Mouse (Mus musculus) liver, embryonic 15.5 days (tissue): ENCODE results near the gene Pla1a. TPM values are rescaled to one million over a fixed set of nuclear protein-coding genes. Genes with fewer than 3 reads are reported as not detected.
"Not testable (repeated sequence)": the region's sequence is repeated elsewhere in the genome, so short reads cannot be mapped to it uniquely, and the experiment has no call there.

ENCODE experiments used
- ATAC-seq: fragments of 200-750 bp; cut with Nextera tagmentation; 2 replicates; pipeline ENCODE4 v1.8.0; 2017; ENCODE audit warnings: moderate number of reproducible peaks, mild to moderate bottlenecking, moderate library complexity; ENCODE audit not compliant: insufficient read depth
- H3K27ac ChIP-seq: fragments of 300-500 bp; sonication (generic); replicated peaks from 2 replicates; pipeline ENCODE4 v1.5.1; 2015; ENCODE audit warnings: mild to moderate bottlenecking, inconsistent platforms
- H3K27me3 ChIP-seq: fragments of 300-500 bp; sonication (generic); 2 replicates; pipeline ENCODE4 v1.6.1; 2015; ENCODE audit warnings: mild to moderate bottlenecking, inconsistent platforms
- H3K36me3 ChIP-seq: fragments of 300-500 bp; sonication (generic); replicated peaks from 2 replicates; pipeline ENCODE4 v1.6.1; 2015; ENCODE audit warnings: moderate library complexity, mild to moderate bottlenecking, inconsistent platforms
- H3K4me1 ChIP-seq: fragments of 300-500 bp; sonication (generic); replicated peaks from 2 replicates; pipeline ENCODE4 v1.6.1; 2015; ENCODE audit warnings: inconsistent platforms
- H3K4me2 ChIP-seq: fragments of 300-500 bp; sonication (generic); 2 replicates; pipeline ENCODE4 v1.6.1; 2015; ENCODE audit warnings: moderate library complexity, mild to moderate bottlenecking, inconsistent platforms
- H3K4me3 ChIP-seq: fragments of 300-500 bp; sonication (generic); replicated peaks from 2 replicates; pipeline ENCODE4 v1.5.1; 2015; ENCODE audit warnings: mild to moderate bottlenecking, inconsistent platforms
- H3K9ac ChIP-seq: fragments of 300-500 bp; sonication (generic); 2 replicates; pipeline ENCODE4 v1.6.1; 2015; ENCODE audit warnings: moderate library complexity, mild to moderate bottlenecking, inconsistent platforms
- H3K9me3 ChIP-seq: fragments of 300-500 bp; sonication (generic); replicated peaks from 2 replicates; pipeline ENCODE4 v1.6.1; 2016; ENCODE audit warnings: inconsistent platforms
- WGBS: fragments of 180-500 bp; shearing (Covaris S2); methylation state at CpG from one replicate; pipeline ENCODE4 v1.1.7; 2015; ENCODE audit warnings: mixed read lengths; ENCODE audit not compliant: insufficient replicate concordance; 5-methylcytosine and 5-hydroxymethylcytosine counted together
- polyA plus RNA-seq: library from polyadenylated mRNA; unstranded; fragments of >200 nt; fragmentation: Nextera tagmentation; extraction: Ambion mirVana; gene quantifications from 2 replicates; pipeline ENCODE4 v1.2.1, GENCODE M21; 2015

The Pla1a gene
- polyA plus RNA-seq, 1 experiment from 2014 or later, result 27.2 TPM

GRCm38 (mm10) chr16:38448458-38448857, 15.5 kb upstream of the Pla1a start:
- Histone ChIP-seq H3K4me2 (no peak overlapping the region), H3K4me3 (no peak overlapping the region), H3K9ac (no peak overlapping the region), H3K27ac (no peak overlapping the region), H3K4me1 (peaks cover 17% of the 10 kb centered on the region), H3K36me3 (peaks cover 47% of the 10 kb centered on the region), H3K9me3 (no peaks in the 10 kb centered on the region), H3K27me3 (no peaks in the 10 kb centered on the region)
- no peak for ATAC-seq
- WGBS, result 80% methylated on average over 12 of the region's 12 CpGs

- 87% methylated on average over 21 of the region's 21 CpGs for WGBS
- no peak overlapping the region for H3K4me2 ChIP-seq
- no peak overlapping the region for H3K4me3 ChIP-seq
- no peak overlapping the region for H3K9ac ChIP-seq
- H3K27me3 ChIP-seq, result no peaks in the 10 kb centered on the region
- ATAC-seq, result no peak
- H3K4me1 ChIP-seq, result peaks cover 12% of the 10 kb centered on the region
- H3K27ac ChIP-seq, result no peak overlapping the region
- peaks cover 47% of the 10 kb centered on the region for H3K36me3 ChIP-seq
- no peaks in the 10 kb centered on the region for H3K9me3 ChIP-seq
These were observed 14.4 kb upstream of the Pla1a start for GRCm38 (mm10) chr16:38447366-38447765.

- not testable (repeated sequence) for ATAC-seq, H3K9ac ChIP-seq, H3K4me1 ChIP-seq, H3K27me3 ChIP-seq, H3K9me3 ChIP-seq, H3K4me2 ChIP-seq, H3K4me3 ChIP-seq, H3K27ac ChIP-seq
- 75% methylated on average over 2 of the region's 2 CpGs for WGBS
- peaks cover 47% of the 10 kb centered on the region for H3K36me3 ChIP-seq
These were observed 13.2 kb upstream of the Pla1a start for GRCm38 (mm10) chr16:38446141-38446540.

- 89% methylated on average over 20 of the region's 20 CpGs for WGBS
- Histone ChIP-seq H3K4me1 (no peaks in the 10 kb centered on the region; the same call in 1 of the 2 replicates), H3K36me3 (peaks cover 47% of the 10 kb centered on the region), H3K9ac (no peak overlapping the region), H3K27ac (no peak overlapping the region), H3K9me3 (no peaks in the 10 kb centered on the region), H3K4me3 (no peak overlapping the region), H3K4me2 (no peak overlapping the region), H3K27me3 (no peaks in the 10 kb centered on the region)
- no peak for ATAC-seq
These were observed 12.6 kb upstream of the Pla1a start for GRCm38 (mm10) chr16:38445576-38445975.

GRCm38 (mm10) chr16:38445046-38445445, 12.1 kb upstream of the Pla1a start:
- ATAC-seq, result no peak
- no peak overlapping the region for H3K4me3 ChIP-seq

GRCm38 (mm10) chr16:38443721-38444464, 10.9 kb upstream of the Pla1a start:
- no peak overlapping the region for H3K9ac ChIP-seq
- ATAC-seq, result no peak
- no peaks in the 10 kb centered on the region for H3K4me1 ChIP-seq
- no peaks in the 10 kb centered on the region for H3K27me3 ChIP-seq
- H3K4me3 ChIP-seq, result no peak overlapping the region
- 86% methylated on average over 7 of the region's 7 CpGs for WGBS
- H3K4me2 ChIP-seq, result no peak overlapping the region
- no peak overlapping the region for H3K27ac ChIP-seq
- no peaks in the 10 kb centered on the region for H3K9me3 ChIP-seq
- peaks cover 41% of the 10 kb centered on the region for H3K36me3 ChIP-seq

More at GRCm38 (mm10) chr16:38445046-38445445, 12.1 kb upstream of the Pla1a start:
- Histone ChIP-seq H3K27ac (no peak overlapping the region), H3K27me3 (no peaks in the 10 kb centered on the region), H3K9me3 (no peaks in the 10 kb centered on the region), H3K9ac (no peak overlapping the region), H3K36me3 (peaks cover 44% of the 10 kb centered on the region), H3K4me1 (no peaks in the 10 kb centered on the region; the same call in 1 of the 2 replicates), H3K4me2 (no peak overlapping the region)
- 90% methylated on average over 1 of the region's 1 CpGs for WGBS

- no peaks in the 10 kb centered on the region for H3K27me3 ChIP-seq
- H3K27ac ChIP-seq, result no peak overlapping the region
- ATAC-seq, result no peak
- no peak overlapping the region for H3K4me2 ChIP-seq
- H3K36me3 ChIP-seq, result peaks cover 31% of the 10 kb centered on the region
- no peak overlapping the region for H3K9ac ChIP-seq
- H3K4me1 ChIP-seq, result no peaks in the 10 kb centered on the region
- 69% methylated on average over 8 of the region's 8 CpGs for WGBS
- no peak overlapping the region for H3K4me3 ChIP-seq
- no peaks in the 10 kb centered on the region for H3K9me3 ChIP-seq
These were observed 9.3 kb upstream of the Pla1a start for GRCm38 (mm10) chr16:38442216-38442615.

- 55% methylated on average over 5 of the region's 5 CpGs for WGBS
These were observed 8.7 kb upstream of the Pla1a start for GRCm38 (mm10) chr16:38441611-38442010.

GRCm38 (mm10) chr16:38440403-38440802, 7.5 kb upstream of the Pla1a start:
- peaks cover 14% of the 10 kb centered on the region for H3K36me3 ChIP-seq
- no peak overlapping the region for H3K4me2 ChIP-seq
- H3K27ac ChIP-seq, result no peak overlapping the region
- H3K27me3 ChIP-seq, result no peaks in the 10 kb centered on the region
- no peak overlapping the region for H3K9ac ChIP-seq
- H3K4me1 ChIP-seq, result no peaks in the 10 kb centered on the region
- 64% methylated on average over 6 of the region's 6 CpGs for WGBS
- H3K4me3 ChIP-seq, result no peak overlapping the region
- ATAC-seq, result no peak
- H3K9me3 ChIP-seq, result no peaks in the 10 kb centered on the region

More at GRCm38 (mm10) chr16:38441611-38442010, 8.7 kb upstream of the Pla1a start:
- Histone ChIP-seq H3K27me3 (no peaks in the 10 kb centered on the region), H3K27ac (no peak overlapping the region), H3K4me1 (no peaks in the 10 kb centered on the region), H3K36me3 (peaks cover 25% of the 10 kb centered on the region), H3K4me3 (no peak overlapping the region), H3K9ac (no peak overlapping the region), H3K4me2 (no peak overlapping the region), H3K9me3 (no peaks in the 10 kb centered on the region)
- no peak for ATAC-seq

- no peak for ATAC-seq
- Histone ChIP-seq H3K4me2 (no peak overlapping the region), H3K27ac (no peak overlapping the region), H3K4me1 (no peaks in the 10 kb centered on the region), H3K9ac (no peak overlapping the region), H3K4me3 (no peak overlapping the region), H3K36me3 (peaks cover 2% of the 10 kb centered on the region; the same call in 1 of the 2 replicates), H3K9me3 (no peaks in the 10 kb centered on the region), H3K27me3 (no peaks in the 10 kb centered on the region)
- WGBS, result 78% methylated on average over 1 of the region's 1 CpGs
These were observed 6.2 kb upstream of the Pla1a start for GRCm38 (mm10) chr16:38439190-38439589.

- Histone ChIP-seq H3K27me3 (no peaks in the 10 kb centered on the region), H3K4me1 (peaks cover 22% of the 10 kb centered on the region; the same call in 1 of the 2 replicates), H3K36me3 (no peaks in the 10 kb centered on the region), H3K27ac (no peak overlapping the region), H3K4me3 (no peak overlapping the region), H3K9me3 (no peaks in the 10 kb centered on the region), H3K4me2 (no peak overlapping the region), H3K9ac (no peak overlapping the region)
- 72% methylated on average over 4 of the region's 4 CpGs for WGBS
- ATAC-seq, result no peak
These were observed 1.4 kb upstream of the Pla1a start for GRCm38 (mm10) chr16:38434295-38434795.
